Mouse (Mus musculus): ENCODE measurements around the gene Pex16. TPM values are rescaled to one million over a fixed set of nuclear protein-coding genes. Genes with fewer than 3 reads are reported as not detected.

The Pex16 gene
- total and polyA plus RNA-seq, 2 experiments from 2014 or later = 31.8 to 43.4 TPM

GRCm38 (mm10) chr2:92362571-92363228 is 11.8 kb upstream of the Pex16 start:
- WGBS = over 99% methylated on average over 6 of the region's 6 CpGs

DNA sequence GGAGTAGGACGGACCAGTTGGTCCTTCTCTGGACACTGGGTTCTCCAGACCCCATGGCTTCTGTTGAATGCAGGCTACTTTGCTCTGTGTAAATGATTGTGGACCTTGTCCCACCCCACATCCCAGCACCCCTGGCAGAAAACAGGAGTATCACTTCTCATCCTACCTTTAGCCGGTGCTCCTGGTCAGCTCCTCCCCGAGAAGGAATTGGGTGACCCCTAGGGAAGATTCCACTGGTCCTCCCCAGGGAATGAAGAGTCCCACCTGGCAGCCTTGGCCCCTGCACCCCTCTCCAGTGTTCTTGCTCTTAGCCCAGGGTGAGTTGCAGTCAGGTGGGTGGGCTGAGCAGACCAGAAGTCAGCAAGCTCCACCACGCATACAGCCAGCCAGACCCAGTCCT is 10.4 kb upstream of the Pex16 start:
- no peak for DNase-seq (ENCODE audit: low spot score)
- 86% methylated on average over 4 of the region's 4 CpGs for WGBS
- Histone ChIP-seq H3K4me1 (ENCODE audit: insufficient read depth, low read length) (no peaks in the 10 kb centered on the region), H3K4me2 (ENCODE audit: low read depth, low read length, poor library complexity, severe bottlenecking) (no peak overlapping the region), H3K9ac (replicated peaks; ENCODE audit: low read length, poor library complexity, severe bottlenecking) (no peak overlapping the region), H3K27me3 (ENCODE audit: insufficient read depth, low read length) (peaks cover 1% of the 10 kb centered on the region; the same call in 1 of the 2 replicates), H3K36me3 (ENCODE audit: insufficient read depth, low read length) (peaks cover 36% of the 10 kb centered on the region), H3K27ac (ENCODE audit: low read depth, low read length) (no peak overlapping the region), H3K9me3 (ENCODE audit: low read length) (no peaks in the 10 kb centered on the region), H3K4me3 (ENCODE audit: low read depth, low read length) (no peak overlapping the region)
- no peak for ATAC-seq (ENCODE audit: low FRiP score)
- TF ChIP-seq CTCF (IDR thresholded peaks at IDR 0.05) = no peak

More at GRCm38 (mm10) chr2:92362571-92363228, 11.8 kb upstream of the Pex16 start:
- H3K27ac ChIP-seq (ENCODE audit: low read depth, low read length) = no peak overlapping the region
- no peak overlapping the region for H3K9ac ChIP-seq (replicated peaks; ENCODE audit: low read length, poor library complexity, severe bottlenecking)
- no peak for ATAC-seq (ENCODE audit: low FRiP score)
- DNase-seq (ENCODE audit: low spot score) = no peak
- H3K27me3 ChIP-seq (ENCODE audit: insufficient read depth, low read length) = no peaks in the 10 kb centered on the region
- no peak overlapping the region for H3K4me2 ChIP-seq (ENCODE audit: low read depth, low read length, poor library complexity, severe bottlenecking)
- no peak overlapping the region for H3K4me3 ChIP-seq (ENCODE audit: low read depth, low read length)
- H3K9me3 ChIP-seq (ENCODE audit: low read length) = no peaks in the 10 kb centered on the region
- peaks cover 48% of the 10 kb centered on the region for H3K36me3 ChIP-seq (ENCODE audit: insufficient read depth, low read length)
- H3K4me1 ChIP-seq (ENCODE audit: insufficient read depth, low read length) = no peaks in the 10 kb centered on the region
- TF ChIP-seq CTCF (IDR thresholded peaks at IDR 0.05) = no peak

GRCm38 (mm10) chr2:92365568-92365967 is 8.9 kb upstream of the Pex16 start:
- TF ChIP-seq CTCF (IDR thresholded peaks at IDR 0.05) = no peak
- no peak overlapping the region for H3K4me2 ChIP-seq (ENCODE audit: low read depth, low read length, poor library complexity, severe bottlenecking)
- no peak for ATAC-seq (ENCODE audit: low FRiP score)
- 90% methylated on average over 10 of the region's 10 CpGs for WGBS
- no peak overlapping the region for H3K27ac ChIP-seq (ENCODE audit: low read depth, low read length)
- DNase-seq (ENCODE audit: low spot score) = no peak
- H3K4me3 ChIP-seq (ENCODE audit: low read depth, low read length) = no peak overlapping the region
- peaks cover 13% of the 10 kb centered on the region; the same call in 1 of the 2 replicates for H3K27me3 ChIP-seq (ENCODE audit: insufficient read depth, low read length)
- peaks cover 23% of the 10 kb centered on the region; the same call in 1 of the 2 replicates for H3K36me3 ChIP-seq (ENCODE audit: insufficient read depth, low read length)
- no peak overlapping the region for H3K9ac ChIP-seq (replicated peaks; ENCODE audit: low read length, poor library complexity, severe bottlenecking)
- no peaks in the 10 kb centered on the region; the same call in 1 of the 2 replicates for H3K4me1 ChIP-seq (ENCODE audit: insufficient read depth, low read length)
- no peaks in the 10 kb centered on the region for H3K9me3 ChIP-seq (ENCODE audit: low read length)

DNA sequence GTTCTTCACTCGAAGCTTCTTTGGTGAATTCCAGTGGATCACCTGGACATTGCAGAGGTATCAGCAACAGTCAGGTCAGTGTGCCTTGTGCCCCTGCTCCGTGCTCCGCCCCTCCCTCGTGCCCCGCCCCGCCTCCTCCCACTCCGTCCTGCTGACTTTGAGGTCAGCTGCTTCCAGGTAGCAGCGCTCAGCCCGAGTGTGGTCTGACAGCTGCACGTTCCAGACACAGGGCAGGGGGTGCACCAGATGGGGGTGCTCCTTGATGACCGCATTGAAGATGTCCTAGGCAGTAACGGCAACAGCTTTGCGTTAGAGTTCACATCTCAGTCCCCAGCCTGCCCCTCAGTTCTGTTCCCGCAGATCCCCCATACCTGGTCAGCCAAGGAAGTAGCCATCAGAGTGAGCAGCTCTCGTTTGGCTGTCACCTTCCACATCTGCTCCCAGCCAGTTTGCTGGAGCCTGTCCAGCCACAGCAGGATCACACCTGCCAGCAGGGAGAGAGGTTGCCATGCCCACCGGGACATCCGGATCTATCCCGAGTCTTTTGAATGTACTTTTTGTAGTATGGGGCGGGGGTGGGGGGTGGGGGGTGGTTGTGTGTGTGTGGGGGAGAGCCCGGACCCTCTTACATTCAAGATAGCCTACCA is 7.0 kb upstream of the Pex16 start:
- no peak overlapping the region for H3K4me2 ChIP-seq (ENCODE audit: low read depth, low read length, poor library complexity, severe bottlenecking)
- H3K36me3 ChIP-seq (ENCODE audit: insufficient read depth, low read length) = peaks cover 15% of the 10 kb centered on the region; the same call in 1 of the 2 replicates
- H3K4me1 ChIP-seq (ENCODE audit: insufficient read depth, low read length) = peaks cover 14% of the 10 kb centered on the region
- WGBS = 53% methylated on average over 20 of the region's 20 CpGs
- H3K9ac ChIP-seq (replicated peaks; ENCODE audit: low read length, poor library complexity, severe bottlenecking) = no peak overlapping the region
- no peak for TF ChIP-seq CTCF (IDR thresholded peaks at IDR 0.05)
- no peak overlapping the region for H3K4me3 ChIP-seq (ENCODE audit: low read depth, low read length)
- ATAC-seq (ENCODE audit: low FRiP score) (no peak), DNase-seq (ENCODE audit: low spot score) (no peak)
- no peaks in the 10 kb centered on the region for H3K9me3 ChIP-seq (ENCODE audit: low read length)
- peaks cover 13% of the 10 kb centered on the region; the same call in 1 of the 2 replicates for H3K27me3 ChIP-seq (ENCODE audit: insufficient read depth, low read length)
- H3K27ac ChIP-seq (ENCODE audit: low read depth, low read length) = no peak overlapping the region

- ATAC-seq (ENCODE audit: low FRiP score) = no peak
- H3K27ac ChIP-seq (ENCODE audit: low read depth, low read length) = no peak overlapping the region
- H3K9me3 ChIP-seq (ENCODE audit: low read length) = no peaks in the 10 kb centered on the region
- H3K9ac ChIP-seq (replicated peaks; ENCODE audit: low read length, poor library complexity, severe bottlenecking) = peak overlapping the region; percentile 42; the same call in 1 of the 2 replicates
- WGBS = 11% methylated on average over 19 of the region's 19 CpGs
- H3K36me3 ChIP-seq (ENCODE audit: insufficient read depth, low read length) = no peaks in the 10 kb centered on the region
- peaks cover 13% of the 10 kb centered on the region; the same call in 1 of the 2 replicates for H3K27me3 ChIP-seq (ENCODE audit: insufficient read depth, low read length)
- peak overlapping the region; percentile 48 for H3K4me2 ChIP-seq (ENCODE audit: low read depth, low read length, poor library complexity, severe bottlenecking)
- peaks cover 20% of the 10 kb centered on the region for H3K4me1 ChIP-seq (ENCODE audit: insufficient read depth, low read length)
- no peak for TF ChIP-seq CTCF (IDR thresholded peaks at IDR 0.05)
- peak overlapping the region; percentile 28 for H3K4me3 ChIP-seq (ENCODE audit: low read depth, low read length)
- DNase-seq (ENCODE audit: low spot score) = no peak
Measured at GRCm38 (mm10) chr2:92370375-92370774, 4.1 kb upstream of the Pex16 start.

Measured in midbrain, postnatal 0 days (tissue).